Comparison of ENCODE assay signal across 8 mouse cellular contexts in the genomic region with DNA sequence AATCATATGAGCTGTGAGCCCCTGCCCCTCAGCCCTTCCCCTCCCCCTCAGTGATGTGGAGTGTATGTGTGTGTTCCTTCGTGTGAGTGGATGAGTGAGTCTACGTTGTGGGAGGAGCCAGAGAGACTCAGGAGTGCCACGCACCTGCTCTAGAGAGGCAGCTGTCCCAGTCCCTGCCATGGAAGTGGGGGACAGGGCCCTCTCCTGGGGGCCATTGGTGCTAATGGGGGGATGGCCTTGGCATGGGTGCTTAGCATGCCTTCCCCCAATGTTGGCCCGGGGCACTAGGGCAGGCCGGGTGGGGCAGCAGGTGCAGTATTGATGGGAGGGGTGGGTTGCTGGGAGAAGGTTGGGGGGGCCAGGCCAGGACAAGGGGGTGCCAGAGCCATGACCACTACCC. TPM values are rescaled to one million over a fixed set of nuclear protein-coding genes. Genes with fewer than 3 reads are reported as not detected.
DNase-seq lines count a peak whose midpoint lies in the region; ATAC-seq lines count a peak whose summit lies in the region.

No protein-coding gene starts in this region.

- peaks cover 3% of the 10 kb centered on the region for H3K36me3 ChIP-seq in embryonic facial prominence, embryonic 11.5 days (replicated peaks; ENCODE audit: control insufficient read depth, insufficient read depth, low read depth, low read length)
- peaks cover 72% of the 10 kb centered on the region for H3K36me3 ChIP-seq in heart, embryonic 13.5 days

- no peaks in the 10 kb centered on the region for H3K27me3 ChIP-seq in embryonic facial prominence, embryonic 11.5 days (ENCODE audit: control insufficient read depth, insufficient read depth, low read length)
- H3K27me3 ChIP-seq in heart, embryonic 13.5 days (replicated peaks): no peaks in the 10 kb centered on the region

- ATAC-seq in embryonic facial prominence, embryonic 11.5 days (replicated peaks; ENCODE audit: insufficient number of reproducible peaks, low FRiP score, low TSS enrichment, low read depth): peak; percentile 40; the same call in 1 of the 2 replicates
- ATAC-seq in heart, embryonic 13.5 days (ENCODE audit: extremely low read depth, insufficient number of reproducible peaks, low FRiP score, low TSS enrichment): no peak

- H3K4me1 ChIP-seq in embryonic facial prominence, embryonic 11.5 days (ENCODE audit: control insufficient read depth, insufficient read depth, low read length): peaks cover 15% of the 10 kb centered on the region; the same call in 1 of the 2 replicates
- H3K4me1 ChIP-seq in heart, embryonic 13.5 days: peaks cover 85% of the 10 kb centered on the region

- no peak overlapping the region for H3K9ac ChIP-seq in embryonic facial prominence, embryonic 11.5 days (replicated peaks; ENCODE audit: low read length)
- peak overlapping the region; percentile 83 for H3K9ac ChIP-seq in heart, embryonic 13.5 days

- WGBS in embryonic facial prominence, embryonic 11.5 days: 52% methylated on average over 5 of the region's 5 CpGs
- 56% methylated on average over 5 of the region's 5 CpGs for WGBS in heart, embryonic 13.5 days

- no peak overlapping the region for H3K27ac ChIP-seq in embryonic facial prominence, embryonic 11.5 days (replicated peaks; ENCODE audit: low read depth, low read length)
- H3K27ac ChIP-seq in heart, embryonic 13.5 days (replicated peaks): peak overlapping the region; percentile 95

- no peak overlapping the region for H3K4me2 ChIP-seq in embryonic facial prominence, embryonic 11.5 days (ENCODE audit: low read depth, low read length)
- H3K4me2 ChIP-seq in heart, embryonic 13.5 days: peak overlapping the region; percentile 71

- no peaks in the 10 kb centered on the region for H3K9me3 ChIP-seq in embryonic facial prominence, embryonic 11.5 days (replicated peaks; ENCODE audit: control insufficient read depth, low read length)
- no peaks in the 10 kb centered on the region for H3K9me3 ChIP-seq in heart, embryonic 13.5 days

- no peak overlapping the region for H3K4me3 ChIP-seq in embryonic facial prominence, embryonic 11.5 days (ENCODE audit: low read depth, low read length)
- no peak overlapping the region for H3K4me3 ChIP-seq in heart, embryonic 13.5 days

- peak; percentile 34 for DNase-seq in kidney, adult 11 months
- DNase-seq in kidney, postnatal 36 days: no peak
- DNase-seq in embryonic facial prominence, embryonic 11.5 days (ENCODE audit: low spot score): no peak
- DNase-seq in lung, postnatal 10 days: peak; percentile 36
- DNase-seq in ovary, postnatal 14 days (ENCODE audit: low spot score): no peak
- DNase-seq in spleen, adult 18-20 months: no peak
- DNase-seq in frontal cortex, adult 2 months (ENCODE audit: extremely low spot score in 1 of 2, low spot score in 1 of 2): no peak

RNA-seq across cellular contexts. Expression of a gene that starts 8.3 kb away (rescaled TPM):
- polyA plus RNA-seq in embryonic facial prominence, embryonic 11.5 days (2014; fragmentation: Nextera tagmentation; extraction: Ambion mirVana): 0.69 and 1.2 TPM in 2 replicates
- polyA plus RNA-seq in heart, embryonic 13.5 days (2015; fragmentation: Nextera tagmentation; extraction: Ambion mirVana): 5.9 and 6.4 TPM in 2 replicates
- 124 and 126 TPM in 2 replicates for polyA plus RNA-seq in frontal cortex, adult 2 months (2012; rRNA removed)

RNA-seq across cellular contexts. Expression of a gene that starts 26.4 kb away (rescaled TPM):
- polyA plus RNA-seq in embryonic facial prominence, embryonic 11.5 days (2014; fragmentation: Nextera tagmentation; extraction: Ambion mirVana): 19.7 and 20.3 TPM in 2 replicates
- polyA plus RNA-seq in heart, embryonic 13.5 days (2015; fragmentation: Nextera tagmentation; extraction: Ambion mirVana): 30.0 and 32.0 TPM in 2 replicates
- 770 and 851 TPM in 2 replicates for polyA plus RNA-seq in frontal cortex, adult 2 months (2012; rRNA removed)

RNA-seq across cellular contexts. Expression of a gene that starts 28.5 kb away (rescaled TPM):
- polyA plus RNA-seq in embryonic facial prominence, embryonic 11.5 days (2014; fragmentation: Nextera tagmentation; extraction: Ambion mirVana): 20.2 and 22.0 TPM in 2 replicates
- 14.6 and 15.7 TPM in 2 replicates for polyA plus RNA-seq in heart, embryonic 13.5 days (2015; fragmentation: Nextera tagmentation; extraction: Ambion mirVana)
- polyA plus RNA-seq in frontal cortex, adult 2 months (2012; rRNA removed): 112 and 123 TPM in 2 replicates

RNA-seq across cellular contexts. Expression of a gene that starts 37.6 kb away (rescaled TPM):
- 54.8 and 55.1 TPM in 2 replicates for polyA plus RNA-seq in embryonic facial prominence, embryonic 11.5 days (2014; fragmentation: Nextera tagmentation; extraction: Ambion mirVana)
- 35.1 and 37.4 TPM in 2 replicates for polyA plus RNA-seq in heart, embryonic 13.5 days (2015; fragmentation: Nextera tagmentation; extraction: Ambion mirVana)
- 137 and 157 TPM in 2 replicates for polyA plus RNA-seq in frontal cortex, adult 2 months (2012; rRNA removed)

RNA-seq across cellular contexts. Expression of a gene that starts 37.9 kb away (rescaled TPM):
- 41.9 and 44.3 TPM in 2 replicates for polyA plus RNA-seq in embryonic facial prominence, embryonic 11.5 days (2014; fragmentation: Nextera tagmentation; extraction: Ambion mirVana)
- 22.3 and 23.1 TPM in 2 replicates for polyA plus RNA-seq in heart, embryonic 13.5 days (2015; fragmentation: Nextera tagmentation; extraction: Ambion mirVana)
- polyA plus RNA-seq in frontal cortex, adult 2 months (2012; rRNA removed): 47.8 TPM in 2 replicates

Comparison
In these comparisons a context has a peak if more than half of its experiments do, and no peak if none do; other contexts are left out.
1. DNase-seq: peak in kidney, adult 11 months (single experiment) and lung, postnatal 10 days (single experiment); none in kidney, postnatal 36 days (0 of 2), embryonic facial prominence, embryonic 11.5 days (single experiment), ovary, postnatal 14 days (single experiment), spleen, adult 18-20 months (0 of 2) and frontal cortex, adult 2 months (0 of 2).
2. RNA of a gene that starts 8.3 kb away (polyA plus RNA-seq): 124 to 126 TPM in frontal cortex, adult 2 months; 5.9 to 6.4 TPM in heart, embryonic 13.5 days and 0.69 to 1.2 TPM in embryonic facial prominence, embryonic 11.5 days; every median in the first group is over 10 times any median in the second.
3. RNA of a gene that starts 26.4 kb away (polyA plus RNA-seq): 770 to 851 TPM in frontal cortex, adult 2 months; 30.0 to 32.0 TPM in heart, embryonic 13.5 days and 19.7 to 20.3 TPM in embryonic facial prominence, embryonic 11.5 days; every median in the first group is over 10 times any median in the second.